Mouse (Mus musculus) Patski (cell line): ENCODE measurements around the gene Abcc4. TPM values are rescaled to one million over a fixed set of nuclear protein-coding genes. Genes with fewer than 3 reads are reported as not detected.

Source experiments
- ATAC-seq: fragments of 100-300 bp; one replicate; pipeline ENCODE4 v1.8.0; 2021
- CTCF ChIA-PET: fragments of 350-600 bp; sonication (Branson Sonifier 250); formaldehyde crosslinking; loops from one replicate; lab custom pipeline; 2022; ENCODE audit warnings: inconsistent platforms; lab: Charles Lee
- POLR2A ChIA-PET: fragments of 350-600 bp; sonication (Branson Sonifier 250); formaldehyde crosslinking; loops from one replicate; lab custom pipeline; 2022; ENCODE audit warnings: antibody characterized with exemption, inconsistent platforms; lab: Charles Lee
- DNase-seq: peaks from one replicate; pipeline ENCODE4 v3.0.0-alpha.2; 2011; ENCODE audit warnings: low read depth, low spot score
- H3K27me3 ChIP-seq: fragments of 371-371 bp; one replicate; pipeline ENCODE4 v1.5.1; 2021
- CTCF ChIP-seq: fragments of 100-300 bp; IDR thresholded peaks from one replicate; pipeline ENCODE4 v1.5.1; 2021
- in situ Hi-C: fragments of 300-500 bp; cut with MboI; formaldehyde crosslinking; loops from 3 replicates; pipeline ENCODE4 v1.11.1; 2018; ENCODE audit warnings: low pct_unique_long_range_greater_than_20kb, mixed read lengths
- polyA plus RNA-seq: library from polyadenylated mRNA; unstranded; gene quantifications from one replicate; pipeline ENCODE4 v1.2.3, GENCODE M21; 2021

Gene Abcc4
- polyA plus RNA-seq, 1 experiment from 2014 or later: 52.8 TPM

DNA sequence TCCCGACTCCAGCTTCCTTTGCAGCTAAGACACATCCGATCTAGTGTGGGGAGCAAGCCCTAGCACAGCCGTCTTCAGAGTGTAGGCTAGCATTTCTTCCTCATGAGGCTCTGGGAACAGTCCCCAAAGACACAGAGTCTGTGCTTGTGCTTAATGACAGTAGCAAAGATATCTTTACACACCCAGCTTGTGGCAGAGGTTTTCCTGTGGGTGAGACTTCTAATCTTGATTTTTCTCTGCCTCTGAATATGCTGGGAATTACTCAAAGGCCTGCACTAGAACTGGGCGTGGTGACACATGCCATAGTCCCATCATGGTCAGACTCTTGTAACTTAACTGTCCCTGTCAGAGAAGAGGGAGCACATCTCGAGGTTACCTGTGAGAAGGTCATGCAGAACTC is 24.6 kb upstream of the Abcc4 start:
- no peak for TF ChIP-seq CTCF
- ATAC-seq (no peak), DNase-seq (no peak)
- ChIA-PET CTCF (interaction anchor here (0.6 to 2.1 kb wide), 2 partner anchors 13 to 16 kb away, joined by 3 to 5 read pairs; no protein-coding TSS in a partner anchor), POLR2A (no interaction called here)
- H3K27me3 ChIP-seq: no peaks in the 10 kb centered on the region
- in situ Hi-C loops: no loop called here

DNA sequence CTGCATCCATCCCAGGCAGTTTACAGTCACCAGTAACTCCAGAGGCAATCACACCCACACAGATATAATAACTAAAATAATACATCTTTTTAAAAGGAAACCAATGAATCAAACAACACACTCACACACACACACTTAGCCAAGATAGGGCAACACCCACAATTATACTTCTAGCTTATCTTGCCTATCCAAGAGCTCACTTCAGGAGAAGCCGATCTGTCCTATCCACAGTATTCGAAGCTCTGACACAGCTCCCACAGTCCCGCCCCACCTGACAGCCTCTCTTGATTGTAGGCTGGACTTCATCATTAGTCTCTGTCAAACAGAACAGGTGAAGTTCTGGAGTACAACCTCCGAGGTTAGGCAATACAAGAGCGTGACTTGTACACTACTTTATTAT is 19.4 kb upstream of the Abcc4 start:
- no peak for DNase-seq
- POLR2A ChIA-PET: interaction anchor here (0.5 kb wide), 1 partner anchor 20 kb away, joined by 5 read pairs; no protein-coding TSS in a partner anchor
- peaks cover 6% of the 10 kb centered on the region for H3K27me3 ChIP-seq
- TF ChIP-seq CTCF: no peak
- no peak for ATAC-seq
- in situ Hi-C loops: no loop called here
- CTCF ChIA-PET: no interaction called here

DNA sequence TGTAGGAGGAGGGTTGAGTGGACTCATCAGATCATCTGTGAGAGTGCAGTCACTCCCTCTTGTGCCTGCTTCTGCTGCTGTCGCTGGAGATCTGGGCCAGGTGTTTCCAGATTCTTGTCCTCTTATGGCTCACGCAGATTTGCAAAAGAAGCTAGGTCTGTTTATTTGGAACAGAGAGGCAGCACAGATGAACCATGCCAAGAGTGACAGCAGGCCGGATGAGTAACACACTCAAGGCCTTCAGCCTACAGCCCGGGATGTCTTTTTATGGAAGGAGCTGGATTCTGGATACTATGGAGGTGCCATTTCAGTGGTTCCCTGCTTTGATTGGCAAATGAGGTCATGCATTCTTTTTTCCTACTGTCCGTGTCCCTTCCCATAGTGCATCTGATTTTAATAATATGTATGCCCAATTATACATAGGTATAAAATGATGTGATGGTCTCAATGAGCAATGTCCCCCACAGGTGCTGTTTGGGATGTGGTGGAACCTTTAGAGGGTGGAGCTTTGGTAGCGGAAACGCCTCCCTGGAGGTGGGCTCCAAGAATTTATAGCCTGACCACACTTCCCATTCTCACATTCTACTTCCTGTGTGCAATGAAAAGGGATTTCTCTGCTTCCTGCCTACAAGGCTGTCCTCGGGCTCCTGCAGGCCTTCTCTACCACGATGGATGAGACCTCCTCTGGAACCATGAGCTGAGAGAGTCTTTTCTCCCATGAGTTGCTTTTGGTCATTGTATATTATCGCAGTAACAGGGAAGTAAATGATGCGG is 18.1 kb upstream of the Abcc4 start:
- ATAC-seq: no peak
- CTCF ChIA-PET: interaction anchor here (1.6 kb wide), 1 partner anchor 19 kb away, joined by 5 read pairs; no protein-coding TSS in a partner anchor
- peaks cover 6% of the 10 kb centered on the region for H3K27me3 ChIP-seq
- DNase-seq: no peak
- TF ChIP-seq CTCF: no peak
- in situ Hi-C loops: no loop called here
- POLR2A ChIA-PET: no interaction called here

DNA sequence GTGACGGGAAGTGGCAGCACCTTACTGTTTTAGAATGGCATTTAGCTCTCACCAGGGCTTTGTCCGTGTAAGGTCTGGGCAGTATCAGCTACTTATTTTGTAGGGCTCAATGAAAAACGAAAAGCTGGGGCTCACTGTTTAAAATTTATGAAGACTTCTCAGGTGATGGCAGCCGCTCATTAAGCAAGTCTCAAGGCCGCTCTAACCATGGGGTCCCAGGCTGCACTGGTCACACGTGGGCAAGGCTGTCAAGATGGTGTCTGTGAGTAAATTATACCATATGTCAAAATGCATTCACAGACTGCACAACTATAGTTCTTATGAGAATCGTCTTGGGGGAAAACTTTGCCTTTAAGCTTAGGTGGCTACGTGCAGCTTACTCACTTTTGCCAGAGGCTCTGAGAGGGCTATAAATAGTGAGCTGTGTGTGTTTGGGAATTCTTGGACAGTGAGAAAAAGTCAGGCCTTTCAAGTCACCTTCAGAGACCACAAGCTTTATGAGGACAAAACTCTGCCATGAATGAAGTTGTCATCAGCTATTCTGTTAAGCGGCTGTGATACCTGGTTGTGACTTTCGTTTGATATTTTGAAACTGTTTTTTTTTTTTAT is 13.7 kb upstream of the Abcc4 start:
- POLR2A ChIA-PET: interaction anchor here (0.6 to 0.7 kb wide), 2 partner anchors 58 to 1590 kb away, joined by 3 read pairs; no protein-coding TSS in a partner anchor
- ATAC-seq (no peak), DNase-seq (no peak)
- peaks cover 6% of the 10 kb centered on the region for H3K27me3 ChIP-seq
- in situ Hi-C loops: no loop called here
- TF ChIP-seq CTCF: no peak
- CTCF ChIA-PET: interaction anchor here (0.7 to 1.4 kb wide), 5 partner anchors 10 to 103 kb away, joined by 3 to 5 read pairs (median 3); no protein-coding TSS in a partner anchor

DNA sequence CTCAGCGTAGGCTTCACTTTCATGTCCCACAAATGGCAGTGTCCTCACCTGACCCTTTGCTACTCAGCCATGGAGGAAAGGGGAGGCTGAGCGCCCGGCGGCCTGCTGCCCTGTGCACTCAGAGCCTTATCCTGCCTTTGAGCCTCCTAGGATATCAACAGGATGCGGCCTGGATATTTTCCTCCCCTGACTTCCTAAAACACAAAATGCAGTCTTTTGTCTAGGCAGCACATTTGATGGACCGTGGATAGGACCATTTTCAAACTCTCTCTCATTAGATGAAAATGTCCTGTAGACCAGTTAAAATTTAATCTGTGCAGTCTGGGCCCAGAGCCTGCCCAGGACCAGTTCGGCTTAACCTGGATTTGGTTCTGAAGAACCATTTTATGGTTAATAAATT is 12.6 kb upstream of the Abcc4 start:
- no peak for TF ChIP-seq CTCF
- in situ Hi-C loops: no loop called here
- ChIA-PET POLR2A (no interaction called here), CTCF (interaction anchor here (1.2 to 2.0 kb wide), 4 partner anchors 11 to 60 kb away, joined by 3 to 4 read pairs (median 3); no protein-coding TSS in a partner anchor)
- no peak for ATAC-seq
- peaks cover 6% of the 10 kb centered on the region for H3K27me3 ChIP-seq
- DNase-seq: no peak

DNA sequence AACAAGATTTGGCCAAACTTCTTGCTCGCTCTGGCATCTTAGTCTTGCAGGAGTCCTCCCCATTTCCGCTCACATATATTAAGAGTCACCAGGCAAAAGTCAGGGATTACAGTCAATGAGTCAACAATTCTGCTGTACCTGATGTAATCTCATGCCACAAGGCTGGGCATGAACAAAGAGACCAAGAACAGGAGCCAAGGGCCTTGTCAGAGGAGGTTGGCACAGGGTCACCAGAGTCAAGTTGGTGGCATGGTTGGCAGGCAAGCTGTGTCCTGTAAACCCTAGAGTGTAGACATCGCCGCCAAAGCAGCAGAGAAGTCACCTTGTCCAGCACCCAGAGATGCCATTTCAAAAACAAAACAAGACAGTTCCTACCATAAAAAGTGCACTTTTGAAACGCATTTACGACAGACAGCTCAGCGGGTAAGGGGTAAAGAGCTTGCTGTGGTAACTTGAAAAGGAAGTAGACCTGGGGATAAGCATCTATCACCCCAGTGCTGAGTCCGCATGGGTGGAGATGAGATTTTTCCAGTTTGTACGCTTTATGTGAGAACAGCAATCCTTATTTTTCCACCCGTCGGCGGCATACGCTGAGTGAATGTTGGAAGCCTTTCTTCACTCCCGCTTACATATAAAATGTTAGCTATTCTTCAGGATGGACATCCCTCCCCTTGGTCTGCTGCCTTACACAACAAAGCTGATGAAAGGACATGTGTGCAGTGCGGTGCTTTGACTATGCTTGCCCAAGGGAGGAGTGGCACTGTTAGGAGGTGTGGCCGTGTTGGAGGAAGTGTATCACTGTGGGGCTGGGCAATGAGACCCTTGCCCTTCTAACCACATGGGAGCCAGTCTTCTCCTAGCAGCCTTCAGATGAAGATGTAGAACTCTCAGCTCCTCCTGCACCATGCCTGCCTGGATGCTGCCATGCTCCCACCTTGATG is 10.6 kb upstream of the Abcc4 start:
- POLR2A ChIA-PET: no interaction called here
- no peaks in the 10 kb centered on the region for H3K27me3 ChIP-seq
- no peak for TF ChIP-seq CTCF
- no peak for ATAC-seq
- CTCF ChIA-PET: interaction anchor here (1.0 to 2.0 kb wide), 3 partner anchors 13 to 47 kb away, joined by 3 to 4 read pairs (median 4); no protein-coding TSS in a partner anchor
- DNase-seq: no peak
- in situ Hi-C loops: no loop called here

DNA sequence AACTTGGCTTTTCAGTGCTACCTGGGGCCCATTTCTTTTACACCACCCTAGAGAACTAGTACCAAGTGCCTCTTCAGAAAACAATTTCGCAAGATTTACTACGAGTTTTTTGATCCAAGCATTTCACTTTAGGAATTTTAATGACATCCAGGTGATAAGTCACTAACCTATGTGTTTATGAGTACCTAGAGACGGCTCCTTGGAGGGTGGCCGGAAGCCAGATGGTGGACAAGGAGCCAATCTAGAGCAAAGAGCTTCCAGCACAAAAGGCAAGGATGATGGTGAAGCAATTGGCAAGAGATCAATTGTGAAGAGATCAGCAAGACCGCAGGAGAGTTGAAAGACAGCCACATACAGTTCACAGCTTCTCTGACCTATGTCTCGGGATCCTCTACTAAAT is 8.7 kb upstream of the Abcc4 start:
- CTCF ChIA-PET: no interaction called here
- in situ Hi-C loops: no loop called here
- DNase-seq: no peak
- no peaks in the 10 kb centered on the region for H3K27me3 ChIP-seq
- no peak for ATAC-seq
- TF ChIP-seq CTCF: no peak
- POLR2A ChIA-PET: no interaction called here

DNA sequence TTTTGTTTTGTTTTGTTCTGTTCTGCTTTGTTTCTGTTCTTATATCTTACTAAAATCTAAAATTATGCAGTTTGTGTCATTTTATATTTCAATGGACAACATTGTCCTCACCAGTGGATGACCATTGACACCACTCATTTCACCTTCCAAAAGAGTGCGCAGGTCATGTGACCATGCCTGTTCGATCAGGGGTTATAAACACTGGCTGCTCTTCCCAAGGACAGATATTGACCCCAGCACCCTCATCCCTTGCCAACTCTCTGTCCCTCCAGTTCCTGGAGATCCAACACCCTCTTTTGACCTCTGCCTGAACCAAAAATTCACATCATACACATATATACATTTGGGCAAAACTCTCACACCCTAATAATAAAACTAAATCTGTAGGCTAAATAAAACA is 8.3 kb upstream of the Abcc4 start:
- in situ Hi-C loops: no loop called here
- no peak for DNase-seq
- TF ChIP-seq CTCF: no peak
- no peaks in the 10 kb centered on the region for H3K27me3 ChIP-seq
- no peak for ATAC-seq
- ChIA-PET POLR2A (no interaction called here), CTCF (interaction anchor here (1.4 kb wide), 1 partner anchor 58 kb away, joined by 4 read pairs; no protein-coding TSS in a partner anchor)

DNA sequence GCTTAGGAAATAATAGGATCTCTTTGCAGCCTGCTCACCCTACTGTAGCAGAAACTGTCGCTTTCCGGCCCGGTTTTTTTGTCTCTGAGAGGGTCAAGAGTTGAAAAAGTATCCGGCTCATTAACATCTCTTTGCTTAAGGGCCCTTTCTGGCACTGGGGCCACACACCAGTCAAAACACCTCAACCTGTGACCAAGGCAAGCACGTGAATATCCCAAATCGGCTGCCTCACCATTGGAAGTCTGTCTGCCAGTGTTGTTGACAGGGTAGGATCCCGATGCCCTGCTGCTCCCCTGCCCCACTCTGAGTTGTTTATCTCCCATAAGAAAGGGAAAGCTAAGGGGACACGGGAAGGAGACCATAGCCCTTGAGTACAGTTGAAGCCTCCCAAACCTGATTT is 7.8 kb upstream of the Abcc4 start:
- in situ Hi-C loops: no loop called here
- DNase-seq (no peak), ATAC-seq (no peak)
- POLR2A ChIA-PET: no interaction called here
- TF ChIP-seq CTCF: no peak
- CTCF ChIA-PET: interaction anchor here (1.2 to 1.4 kb wide), 3 partner anchors 10 to 58 kb away, joined by 3 to 7 read pairs (median 4); no protein-coding TSS in a partner anchor
- no peaks in the 10 kb centered on the region for H3K27me3 ChIP-seq

DNA sequence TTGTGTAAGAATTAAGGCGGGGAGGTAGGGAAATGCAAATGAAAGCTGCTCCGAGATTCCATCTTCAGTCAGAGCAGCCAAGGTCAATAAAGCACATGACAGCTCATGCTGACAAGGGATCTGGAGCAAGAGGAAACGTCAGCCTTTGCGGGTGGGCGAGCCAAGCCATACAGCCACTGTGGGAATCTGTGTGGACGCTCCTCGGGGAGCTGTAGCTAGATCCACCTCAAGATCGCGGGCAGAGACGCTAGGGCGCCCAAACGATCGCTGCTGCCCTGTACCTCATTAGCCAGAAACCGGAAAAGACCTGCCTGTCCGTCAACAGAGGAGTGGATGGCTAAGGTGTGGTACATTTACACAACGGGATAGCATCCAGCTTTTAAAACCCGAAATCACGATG is 7.4 kb upstream of the Abcc4 start:
- ATAC-seq: peak; percentile 67
- in situ Hi-C loops: no loop called here
- ChIA-PET POLR2A (no interaction called here), CTCF (interaction anchor here (0.7 to 1.4 kb wide), 5 partner anchors 10 to 57 kb away, joined by 3 to 7 read pairs (median 4); no protein-coding TSS in a partner anchor)
- no peaks in the 10 kb centered on the region for H3K27me3 ChIP-seq
- TF ChIP-seq CTCF: no peak
- no peak for DNase-seq
